Mouse (Mus musculus): ENCODE data around the gene Adh7. TPM values are rescaled to one million over a fixed set of nuclear protein-coding genes. Genes with fewer than 3 reads are reported as not detected.
A peak's percentile ranks its signal among the peaks of the same experiment; 100 is the strongest.

Adh7 gene
- polyA plus RNA-seq, 1 experiment from 2014 or later, result 0.27 TPM

GRCm38 (mm10) chr3:138193683-138194302 is 23.8 kb upstream of the Adh7 start, which contains the start of gene 4930579F01Rik:
Gene 4930579F01Rik (minus strand): TSS chr3:138193825.
- H3K27ac ChIP-seq (ENCODE audit: low read length), result no peak within 1 kb of the TSS
- no peak within 1 kb of the TSS for H3K4me3 ChIP-seq (ENCODE audit: low read depth, low read length)
- no peak for ATAC-seq (ENCODE audit: low read depth)
- H3K9me3 ChIP-seq (replicated peaks; ENCODE audit: control insufficient read depth, low read length), result no peaks in the 10 kb centered on the region
- 61% methylated on average over 15 of the region's 15 CpGs for WGBS (ENCODE audit: insufficient replicate concordance)
- H3K4me1 ChIP-seq (ENCODE audit: control insufficient read depth, low read depth, low read length), result no peaks in the 10 kb centered on the region
- H3K36me3 ChIP-seq (ENCODE audit: control insufficient read depth, insufficient read depth), result no peaks in the 10 kb centered on the region
- no peak within 1 kb of the TSS for H3K4me2 ChIP-seq (ENCODE audit: low read depth, low read length)
- no peaks in the 10 kb centered on the region for H3K27me3 ChIP-seq (ENCODE audit: control insufficient read depth, insufficient read depth, low read depth, low read length)
- H3K9ac ChIP-seq (ENCODE audit: low read depth, low read length), result no peak within 1 kb of the TSS

GRCm38 (mm10) chr3:138197093-138197492 is 20.5 kb upstream of the Adh7 start:
- H3K36me3 ChIP-seq (ENCODE audit: control insufficient read depth, insufficient read depth), result no peaks in the 10 kb centered on the region
- H3K4me3 ChIP-seq (ENCODE audit: low read depth, low read length), result no peak overlapping the region
- H3K4me2 ChIP-seq (ENCODE audit: low read depth, low read length), result no peak overlapping the region
- ATAC-seq (ENCODE audit: low read depth), result no peak
- no peak overlapping the region for H3K27ac ChIP-seq (ENCODE audit: low read length)
- WGBS (ENCODE audit: insufficient replicate concordance), result 77% methylated on average over 14 of the region's 14 CpGs
- H3K9me3 ChIP-seq (replicated peaks; ENCODE audit: control insufficient read depth, low read length), result no peaks in the 10 kb centered on the region
- no peaks in the 10 kb centered on the region for H3K4me1 ChIP-seq (ENCODE audit: control insufficient read depth, low read depth, low read length)
- no peak overlapping the region for H3K9ac ChIP-seq (ENCODE audit: low read depth, low read length)
- no peaks in the 10 kb centered on the region for H3K27me3 ChIP-seq (ENCODE audit: control insufficient read depth, insufficient read depth, low read depth, low read length)

GRCm38 (mm10) chr3:138197556-138197955 is 20.0 kb upstream of the Adh7 start:
- H3K4me3 ChIP-seq (ENCODE audit: low read depth, low read length), result no peak overlapping the region
- 57% methylated on average over 9 of the region's 9 CpGs for WGBS (ENCODE audit: insufficient replicate concordance)
- H3K27me3 ChIP-seq (ENCODE audit: control insufficient read depth, insufficient read depth, low read depth, low read length), result no peaks in the 10 kb centered on the region
- H3K4me1 ChIP-seq (ENCODE audit: control insufficient read depth, low read depth, low read length), result no peaks in the 10 kb centered on the region
- no peak overlapping the region for H3K27ac ChIP-seq (ENCODE audit: low read length)
- no peaks in the 10 kb centered on the region for H3K36me3 ChIP-seq (ENCODE audit: control insufficient read depth, insufficient read depth)
- no peak overlapping the region for H3K9ac ChIP-seq (ENCODE audit: low read depth, low read length)
- no peak for ATAC-seq (ENCODE audit: low read depth)
- H3K9me3 ChIP-seq (replicated peaks; ENCODE audit: control insufficient read depth, low read length), result no peaks in the 10 kb centered on the region
- no peak overlapping the region for H3K4me2 ChIP-seq (ENCODE audit: low read depth, low read length)

- no peak for ATAC-seq (ENCODE audit: low read depth)
- peak overlapping the region; percentile 32 for H3K4me2 ChIP-seq (ENCODE audit: low read depth, low read length)
- no peaks in the 10 kb centered on the region for H3K4me1 ChIP-seq (ENCODE audit: control insufficient read depth, low read depth, low read length)
- H3K9me3 ChIP-seq (replicated peaks; ENCODE audit: control insufficient read depth, low read length), result no peaks in the 10 kb centered on the region
- no peaks in the 10 kb centered on the region for H3K27me3 ChIP-seq (ENCODE audit: control insufficient read depth, insufficient read depth, low read depth, low read length)
- no peak overlapping the region for H3K9ac ChIP-seq (ENCODE audit: low read depth, low read length)
- WGBS (ENCODE audit: insufficient replicate concordance), result 26% methylated on average over 20 of the region's 20 CpGs
- no peaks in the 10 kb centered on the region for H3K36me3 ChIP-seq (ENCODE audit: control insufficient read depth, insufficient read depth)
- H3K4me3 ChIP-seq (ENCODE audit: low read depth, low read length), result no peak overlapping the region
- H3K27ac ChIP-seq (ENCODE audit: low read length), result no peak overlapping the region
Observed at GRCm38 (mm10) chr3:138197973-138198721, 19.4 kb upstream of the Adh7 start.

- no peaks in the 10 kb centered on the region for H3K9me3 ChIP-seq (replicated peaks; ENCODE audit: control insufficient read depth, low read length)
- no peaks in the 10 kb centered on the region for H3K4me1 ChIP-seq (ENCODE audit: control insufficient read depth, low read depth, low read length)
- no peak overlapping the region for H3K9ac ChIP-seq (ENCODE audit: low read depth, low read length)
- no peaks in the 10 kb centered on the region for H3K27me3 ChIP-seq (ENCODE audit: control insufficient read depth, insufficient read depth, low read depth, low read length)
- H3K27ac ChIP-seq (ENCODE audit: low read length), result no peak overlapping the region
- no peak overlapping the region for H3K4me3 ChIP-seq (ENCODE audit: low read depth, low read length)
- H3K36me3 ChIP-seq (ENCODE audit: control insufficient read depth, insufficient read depth), result no peaks in the 10 kb centered on the region
- no peak for ATAC-seq (ENCODE audit: low read depth)
- no peak overlapping the region for H3K4me2 ChIP-seq (ENCODE audit: low read depth, low read length)
- WGBS (ENCODE audit: insufficient replicate concordance), result 67% methylated on average over 7 of the region's 7 CpGs
Observed at GRCm38 (mm10) chr3:138198722-138199068, 18.9 kb upstream of the Adh7 start.

- H3K4me1 ChIP-seq (ENCODE audit: control insufficient read depth, low read depth, low read length), result no peaks in the 10 kb centered on the region
Observed at GRCm38 (mm10) chr3:138208821-138209220, 8.7 kb upstream of the Adh7 start.

GRCm38 (mm10) chr3:138210432-138211075 is 7.0 kb upstream of the Adh7 start:
- Histone ChIP-seq H3K9me3 (replicated peaks; ENCODE audit: control insufficient read depth, low read length) (no peaks in the 10 kb centered on the region), H3K36me3 (ENCODE audit: control insufficient read depth, insufficient read depth) (no peaks in the 10 kb centered on the region), H3K9ac (ENCODE audit: low read depth, low read length) (no peak overlapping the region), H3K27me3 (ENCODE audit: control insufficient read depth, insufficient read depth, low read depth, low read length) (no peaks in the 10 kb centered on the region), H3K4me3 (ENCODE audit: low read depth, low read length) (no peak overlapping the region), H3K27ac (ENCODE audit: low read length) (no peak overlapping the region), H3K4me1 (ENCODE audit: control insufficient read depth, low read depth, low read length) (no peaks in the 10 kb centered on the region), H3K4me2 (ENCODE audit: low read depth, low read length) (no peak overlapping the region)
- ATAC-seq (ENCODE audit: low read depth), result no peak
- 44% methylated on average over 5 of the region's 5 CpGs for WGBS (ENCODE audit: insufficient replicate concordance)

More at GRCm38 (mm10) chr3:138208821-138209220, 8.7 kb upstream of the Adh7 start:
- Histone ChIP-seq H3K36me3 (ENCODE audit: control insufficient read depth, insufficient read depth) (no peaks in the 10 kb centered on the region), H3K4me3 (ENCODE audit: low read depth, low read length) (no peak overlapping the region), H3K27ac (ENCODE audit: low read length) (no peak overlapping the region), H3K9ac (ENCODE audit: low read depth, low read length) (no peak overlapping the region), H3K27me3 (ENCODE audit: control insufficient read depth, insufficient read depth, low read depth, low read length) (no peaks in the 10 kb centered on the region), H3K9me3 (replicated peaks; ENCODE audit: control insufficient read depth, low read length) (no peaks in the 10 kb centered on the region), H3K4me2 (ENCODE audit: low read depth, low read length) (no peak overlapping the region)
- no peak for ATAC-seq (ENCODE audit: low read depth)
- 66% methylated on average over 3 of the region's 3 CpGs for WGBS (ENCODE audit: insufficient replicate concordance)

- no peaks in the 10 kb centered on the region for H3K4me1 ChIP-seq (ENCODE audit: control insufficient read depth, low read depth, low read length)
- no peak overlapping the region for H3K9ac ChIP-seq (ENCODE audit: low read depth, low read length)
- no peaks in the 10 kb centered on the region for H3K27me3 ChIP-seq (ENCODE audit: control insufficient read depth, insufficient read depth, low read depth, low read length)
- no peak overlapping the region for H3K4me2 ChIP-seq (ENCODE audit: low read depth, low read length)
- no peak overlapping the region for H3K4me3 ChIP-seq (ENCODE audit: low read depth, low read length)
- no peaks in the 10 kb centered on the region for H3K36me3 ChIP-seq (ENCODE audit: control insufficient read depth, insufficient read depth)
- no peaks in the 10 kb centered on the region for H3K9me3 ChIP-seq (replicated peaks; ENCODE audit: control insufficient read depth, low read length)
- no peak for ATAC-seq (ENCODE audit: low read depth)
- no peak overlapping the region for H3K27ac ChIP-seq (ENCODE audit: low read length)
- WGBS (ENCODE audit: insufficient replicate concordance), result 74% methylated on average over 4 of the region's 4 CpGs
Observed at GRCm38 (mm10) chr3:138212431-138212951, 5.1 kb upstream of the Adh7 start.

Data from liver, embryonic 16.5 days (tissue).